Mouse (Mus musculus) hindbrain, embryonic 15.5 days (tissue): Measurements from ENCODE around the gene Myl4. TPM values are rescaled to one million over a fixed set of nuclear protein-coding genes. Genes with fewer than 3 reads are reported as not detected.

Experiments used
- ATAC-seq: fragments of 200-750 bp; cut with Nextera tagmentation; 2 replicates; pipeline ENCODE4 v1.8.0; 2017; ENCODE audit warnings: low read depth, moderate number of reproducible peaks, moderate TSS enrichment; ENCODE audit not compliant: low FRiP score
- H3K27ac ChIP-seq: fragments of 300-500 bp; sonication (generic); replicated peaks from 2 replicates; pipeline ENCODE4 v1.5.1; 2015; ENCODE audit warnings: mild to moderate bottlenecking, inconsistent platforms
- H3K27me3 ChIP-seq: fragments of 300-500 bp; sonication (generic); 2 replicates; pipeline ENCODE4 v1.6.1; 2015; ENCODE audit warnings: control low read depth, inconsistent platforms
- H3K36me3 ChIP-seq: fragments of 300-500 bp; sonication (generic); 2 replicates; pipeline ENCODE4 v1.6.1; 2015; ENCODE audit warnings: control low read depth, inconsistent platforms
- H3K4me1 ChIP-seq: fragments of 300-500 bp; sonication (generic); replicated peaks from 2 replicates; pipeline ENCODE4 v1.6.1; 2015; ENCODE audit warnings: control low read depth, inconsistent platforms
- H3K4me2 ChIP-seq: fragments of 300-500 bp; sonication (generic); 2 replicates; pipeline ENCODE4 v1.6.1; 2015; ENCODE audit warnings: moderate library complexity, mild to moderate bottlenecking, inconsistent platforms
- H3K4me3 ChIP-seq: fragments of 300-500 bp; sonication (generic); 2 replicates; pipeline ENCODE4 v1.5.1; 2015; ENCODE audit warnings: mild to moderate bottlenecking, inconsistent platforms
- H3K9ac ChIP-seq: fragments of 300-500 bp; sonication (generic); 2 replicates; pipeline ENCODE4 v1.6.1; 2015; ENCODE audit warnings: inconsistent platforms
- H3K9me3 ChIP-seq: fragments of 300-500 bp; sonication (generic); 2 replicates; pipeline ENCODE4 v1.6.1; 2016; ENCODE audit warnings: control low read depth, inconsistent platforms
- WGBS: fragments of 180-500 bp; shearing (Covaris S2); methylation state at CpG from one replicate; pipeline ENCODE4 v1.1.7; 2015; 5-methylcytosine and 5-hydroxymethylcytosine counted together
- polyA plus RNA-seq: library from polyadenylated mRNA; unstranded; fragments of >200 nt; fragmentation: Nextera tagmentation; extraction: Ambion mirVana; gene quantifications from 2 replicates; pipeline ENCODE4 v1.2.1, GENCODE M21; 2015

Myl4 gene
- polyA plus RNA-seq, 1 experiment from 2014 or later, result 2.8 TPM

GRCm38 (mm10) chr11:104626635-104627034 is 76.2 kb downstream of the Myl4 start:
- ATAC-seq, result no peak
- no peaks in the 10 kb centered on the region; the same call in 1 of the 2 replicates for H3K4me1 ChIP-seq
- no peak overlapping the region for H3K27ac ChIP-seq
- H3K27me3 ChIP-seq, result no peaks in the 10 kb centered on the region
- no peaks in the 10 kb centered on the region for H3K9me3 ChIP-seq
- H3K9ac ChIP-seq, result no peak overlapping the region
- no peak overlapping the region for H3K4me3 ChIP-seq
- H3K4me2 ChIP-seq, result no peak overlapping the region
- H3K36me3 ChIP-seq, result no peaks in the 10 kb centered on the region

GRCm38 (mm10) chr11:104627616-104628301 is 77.3 kb downstream of the Myl4 start:
- Histone ChIP-seq H3K4me2 (no peak overlapping the region), H3K4me1 (no peaks in the 10 kb centered on the region; the same call in 1 of the 2 replicates), H3K27ac (no peak overlapping the region), H3K36me3 (no peaks in the 10 kb centered on the region), H3K27me3 (no peaks in the 10 kb centered on the region), H3K9me3 (no peaks in the 10 kb centered on the region), H3K4me3 (no peak overlapping the region), H3K9ac (no peak overlapping the region)
- ATAC-seq, result no peak
- 67% methylated on average over 11 of the region's 11 CpGs for WGBS

GRCm38 (mm10) chr11:104628566-104628965 is 78.1 kb downstream of the Myl4 start:
- no peak for ATAC-seq
- no peaks in the 10 kb centered on the region for H3K9me3 ChIP-seq
- 95% methylated on average over 5 of the region's 5 CpGs for WGBS

GRCm38 (mm10) chr11:104630185-104630835 is 79.8 kb downstream of the Myl4 start:
- no peak overlapping the region for H3K27ac ChIP-seq
- no peak overlapping the region for H3K4me3 ChIP-seq
- H3K9ac ChIP-seq, result no peak overlapping the region
- 72% methylated on average over 7 of the region's 7 CpGs for WGBS
- no peaks in the 10 kb centered on the region for H3K36me3 ChIP-seq
- H3K4me2 ChIP-seq, result no peak overlapping the region
- no peaks in the 10 kb centered on the region for H3K27me3 ChIP-seq
- H3K4me1 ChIP-seq, result no peaks in the 10 kb centered on the region; the same call in 1 of the 2 replicates
- ATAC-seq, result no peak
- no peaks in the 10 kb centered on the region for H3K9me3 ChIP-seq

More at GRCm38 (mm10) chr11:104628566-104628965, 78.1 kb downstream of the Myl4 start:
- Histone ChIP-seq H3K4me3 (no peak overlapping the region), H3K4me1 (no peaks in the 10 kb centered on the region; the same call in 1 of the 2 replicates), H3K4me2 (no peak overlapping the region), H3K27me3 (no peaks in the 10 kb centered on the region), H3K27ac (no peak overlapping the region), H3K36me3 (no peaks in the 10 kb centered on the region), H3K9ac (no peak overlapping the region)

- Histone ChIP-seq H3K27ac (no peak overlapping the region), H3K9me3 (no peaks in the 10 kb centered on the region), H3K4me3 (no peak overlapping the region), H3K9ac (no peak overlapping the region), H3K4me2 (no peak overlapping the region), H3K4me1 (no peaks in the 10 kb centered on the region), H3K27me3 (no peaks in the 10 kb centered on the region), H3K36me3 (no peaks in the 10 kb centered on the region)
- ATAC-seq, result no peak
- WGBS, result 43% methylated on average over 1 of the region's 1 CpGs
Measured at GRCm38 (mm10) chr11:104631306-104631705, 80.8 kb downstream of the Myl4 start.

- H3K9me3 ChIP-seq, result no peaks in the 10 kb centered on the region
- H3K4me3 ChIP-seq, result no peak overlapping the region
- no peak overlapping the region for H3K27ac ChIP-seq
- no peaks in the 10 kb centered on the region for H3K36me3 ChIP-seq
- H3K27me3 ChIP-seq, result no peaks in the 10 kb centered on the region
- no peaks in the 10 kb centered on the region for H3K4me1 ChIP-seq
- H3K9ac ChIP-seq, result no peak overlapping the region
- no peak overlapping the region for H3K4me2 ChIP-seq
- no peak for ATAC-seq
- WGBS, result 94% methylated on average over 14 of the region's 14 CpGs
Measured at GRCm38 (mm10) chr11:104637010-104637409, 86.5 kb downstream of the Myl4 start.

- Histone ChIP-seq H3K27ac (no peak overlapping the region), H3K4me2 (no peak overlapping the region), H3K36me3 (no peaks in the 10 kb centered on the region), H3K4me1 (no peaks in the 10 kb centered on the region), H3K9me3 (no peaks in the 10 kb centered on the region), H3K4me3 (no peak overlapping the region), H3K27me3 (no peaks in the 10 kb centered on the region), H3K9ac (no peak overlapping the region)
- no peak for ATAC-seq
- WGBS, result 55% methylated on average over 5 of the region's 5 CpGs
Measured at GRCm38 (mm10) chr11:104638006-104638405, 87.5 kb downstream of the Myl4 start.

- Histone ChIP-seq H3K4me1 (no peaks in the 10 kb centered on the region), H3K36me3 (no peaks in the 10 kb centered on the region), H3K27ac (no peak overlapping the region), H3K9ac (no peak overlapping the region), H3K9me3 (no peaks in the 10 kb centered on the region), H3K4me2 (no peak overlapping the region), H3K27me3 (no peaks in the 10 kb centered on the region), H3K4me3 (no peak overlapping the region)
- WGBS, result 91% methylated on average over 2 of the region's 2 CpGs
- no peak for ATAC-seq
Measured at GRCm38 (mm10) chr11:104638906-104639305, 88.4 kb downstream of the Myl4 start.

- ATAC-seq, result no peak
- Histone ChIP-seq H3K4me2 (no peak overlapping the region), H3K9ac (no peak overlapping the region), H3K27ac (no peak overlapping the region), H3K9me3 (no peaks in the 10 kb centered on the region), H3K27me3 (no peaks in the 10 kb centered on the region), H3K36me3 (no peaks in the 10 kb centered on the region), H3K4me3 (no peak overlapping the region), H3K4me1 (no peaks in the 10 kb centered on the region)
- 91% methylated on average over 9 of the region's 9 CpGs for WGBS
Measured at GRCm38 (mm10) chr11:104639634-104640033, 89.2 kb downstream of the Myl4 start.

- no peaks in the 10 kb centered on the region for H3K27me3 ChIP-seq
- no peaks in the 10 kb centered on the region for H3K36me3 ChIP-seq
- no peak overlapping the region for H3K27ac ChIP-seq
- no peak overlapping the region for H3K9ac ChIP-seq
- H3K4me1 ChIP-seq, result no peaks in the 10 kb centered on the region
- no peak overlapping the region for H3K4me3 ChIP-seq
- H3K9me3 ChIP-seq, result no peaks in the 10 kb centered on the region
- no peak overlapping the region for H3K4me2 ChIP-seq
- ATAC-seq, result no peak
- 78% methylated on average over 10 of the region's 10 CpGs for WGBS
Measured at GRCm38 (mm10) chr11:104640894-104641293, 90.4 kb downstream of the Myl4 start.

- Histone ChIP-seq H3K4me2 (no peak overlapping the region), H3K27ac (no peak overlapping the region)
- 72% methylated on average over 4 of the region's 4 CpGs for WGBS
Measured at GRCm38 (mm10) chr11:104643236-104643635, 92.8 kb downstream of the Myl4 start.

More at GRCm38 (mm10) chr11:104643236-104643635, 92.8 kb downstream of the Myl4 start:
- Histone ChIP-seq H3K4me1 (no peaks in the 10 kb centered on the region), H3K36me3 (no peaks in the 10 kb centered on the region), H3K4me3 (no peak overlapping the region), H3K9ac (no peak overlapping the region), H3K27me3 (no peaks in the 10 kb centered on the region), H3K9me3 (no peaks in the 10 kb centered on the region)
- no peak for ATAC-seq
